Mouse (Mus musculus): Measurements from ENCODE around the gene Apba2. TPM values are rescaled to one million over a fixed set of nuclear protein-coding genes. Genes with fewer than 3 reads are reported as not detected.

The Apba2 gene
- polyA plus RNA-seq, 1 experiment from 2014 or later, result 10.8 TPM

GRCm38 (mm10) chr7:64535269-64535668 is 33.8 kb downstream of the Apba2 start:
- 75% methylated on average over 2 of the region's 2 CpGs for WGBS
- H3K4me3 ChIP-seq, result no peak overlapping the region
- H3K9me3 ChIP-seq, result no peaks in the 10 kb centered on the region
- H3K4me1 ChIP-seq, result no peaks in the 10 kb centered on the region
- ATAC-seq (ENCODE audit: insufficient number of reproducible peaks, insufficient read depth, low FRiP score, low TSS enrichment, low read depth), result no peak
- no peak overlapping the region for H3K27ac ChIP-seq
- no peaks in the 10 kb centered on the region for H3K36me3 ChIP-seq
- H3K9ac ChIP-seq, result no peak overlapping the region
- no peak overlapping the region for H3K4me2 ChIP-seq
- H3K27me3 ChIP-seq, result no peaks in the 10 kb centered on the region

GRCm38 (mm10) chr7:64539450-64540148 is 38.1 kb downstream of the Apba2 start:
- no peaks in the 10 kb centered on the region for H3K4me1 ChIP-seq
- no peaks in the 10 kb centered on the region for H3K27me3 ChIP-seq
- no peak overlapping the region for H3K4me3 ChIP-seq
- H3K36me3 ChIP-seq, result no peaks in the 10 kb centered on the region
- 53% methylated on average over 10 of the region's 10 CpGs for WGBS
- H3K27ac ChIP-seq, result no peak overlapping the region
- ATAC-seq (ENCODE audit: insufficient number of reproducible peaks, insufficient read depth, low FRiP score, low TSS enrichment, low read depth), result no peak
- H3K9me3 ChIP-seq, result no peaks in the 10 kb centered on the region
- no peak overlapping the region for H3K4me2 ChIP-seq
- H3K9ac ChIP-seq, result no peak overlapping the region

DNA sequence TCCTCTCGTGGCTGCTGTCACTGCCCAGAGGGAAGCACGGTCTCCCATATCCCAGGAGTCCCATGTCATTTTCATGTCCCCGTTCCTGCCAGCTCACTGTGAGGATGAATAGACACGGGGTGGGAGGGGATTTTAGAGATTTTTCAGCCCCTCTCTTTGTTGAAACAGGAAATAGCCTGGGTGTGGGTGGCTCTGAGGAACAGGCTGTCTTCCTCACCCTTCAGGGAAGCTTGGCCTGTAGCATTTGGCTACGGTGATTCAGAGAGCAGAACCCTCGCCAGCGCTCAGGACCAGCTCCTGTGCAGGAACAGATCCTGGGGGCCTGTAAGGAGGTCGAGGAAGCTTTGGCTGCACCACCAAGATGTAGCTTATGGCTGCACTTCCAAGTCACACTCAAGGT is 45.3 kb downstream of the Apba2 start:
- Histone ChIP-seq H3K27ac (no peak overlapping the region), H3K36me3 (no peaks in the 10 kb centered on the region), H3K9ac (no peak overlapping the region), H3K4me3 (no peak overlapping the region), H3K4me2 (no peak overlapping the region), H3K27me3 (no peaks in the 10 kb centered on the region), H3K9me3 (no peaks in the 10 kb centered on the region), H3K4me1 (peaks cover 3% of the 10 kb centered on the region; the same call in 1 of the 2 replicates)
- WGBS, result 70% methylated on average over 8 of the region's 8 CpGs
- ATAC-seq (ENCODE audit: insufficient number of reproducible peaks, insufficient read depth, low FRiP score, low TSS enrichment, low read depth), result no peak

- ATAC-seq (ENCODE audit: insufficient number of reproducible peaks, insufficient read depth, low FRiP score, low TSS enrichment, low read depth), result no peak
- H3K9ac ChIP-seq, result no peak overlapping the region
- H3K4me3 ChIP-seq, result no peak overlapping the region
- no peak overlapping the region for H3K27ac ChIP-seq
- H3K36me3 ChIP-seq, result no peaks in the 10 kb centered on the region
- 66% methylated on average over 1 of the region's 1 CpGs for WGBS
- H3K27me3 ChIP-seq, result no peaks in the 10 kb centered on the region
- no peak overlapping the region for H3K4me2 ChIP-seq
- H3K4me1 ChIP-seq, result peaks cover 3% of the 10 kb centered on the region; the same call in 1 of the 2 replicates
- no peaks in the 10 kb centered on the region for H3K9me3 ChIP-seq
These were observed 49.4 kb downstream of the Apba2 start for GRCm38 (mm10) chr7:64550856-64551255.

GRCm38 (mm10) chr7:64552523-64553190 is 51.2 kb downstream of the Apba2 start:
- Histone ChIP-seq H3K4me2 (no peak overlapping the region), H3K27ac (no peak overlapping the region), H3K36me3 (no peaks in the 10 kb centered on the region), H3K4me1 (peaks cover 3% of the 10 kb centered on the region; the same call in 1 of the 2 replicates), H3K4me3 (no peak overlapping the region), H3K9ac (no peak overlapping the region), H3K27me3 (no peaks in the 10 kb centered on the region), H3K9me3 (no peaks in the 10 kb centered on the region)
- 78% methylated on average over 13 of the region's 16 CpGs for WGBS
- ATAC-seq (ENCODE audit: insufficient number of reproducible peaks, insufficient read depth, low FRiP score, low TSS enrichment, low read depth), result no peak

DNA sequence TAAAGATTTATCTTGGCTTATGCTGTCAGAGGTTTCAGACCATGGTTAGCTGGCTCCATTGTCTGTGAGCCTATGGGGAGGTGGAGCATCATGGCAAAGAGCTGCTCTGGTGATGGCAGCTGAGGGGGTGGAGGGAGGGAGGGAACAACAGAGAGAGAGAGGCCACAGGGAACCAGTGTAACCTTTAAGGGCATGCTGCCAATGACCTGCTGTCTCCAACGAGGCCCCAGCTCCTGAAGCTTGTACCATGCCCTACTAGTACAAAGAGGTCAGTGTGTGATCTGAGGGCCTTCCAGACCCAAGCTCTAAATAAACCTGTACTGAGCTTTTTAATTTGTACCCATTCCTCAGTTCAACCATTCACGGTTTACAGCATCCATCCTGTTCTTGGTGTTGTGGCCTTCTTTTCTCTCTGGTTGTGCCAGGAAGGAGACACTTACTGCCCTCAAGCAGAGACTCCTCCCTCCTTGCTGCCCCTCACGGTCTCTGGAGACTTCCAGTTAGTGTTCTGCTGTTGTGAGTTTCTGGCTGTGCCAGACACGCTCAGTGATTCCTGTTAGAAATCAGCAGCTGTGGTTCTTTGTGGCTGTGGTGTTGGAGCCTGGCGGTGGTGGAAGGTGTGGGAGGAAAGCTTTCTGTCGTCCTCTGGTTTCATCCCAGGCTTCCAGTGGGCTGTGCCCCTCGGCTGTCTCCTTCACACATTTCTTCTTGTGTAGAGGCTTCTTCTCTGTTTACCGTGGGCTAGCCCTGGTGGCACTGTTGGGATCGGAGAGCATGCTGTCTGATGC is 60.4 kb downstream of the Apba2 start:
- no peak for ATAC-seq (ENCODE audit: insufficient number of reproducible peaks, insufficient read depth, low FRiP score, low TSS enrichment, low read depth)
- WGBS, result 64% methylated on average over 9 of the region's 9 CpGs
- Histone ChIP-seq H3K9ac (no peak overlapping the region), H3K36me3 (no peaks in the 10 kb centered on the region), H3K27me3 (no peaks in the 10 kb centered on the region), H3K4me3 (no peak overlapping the region), H3K4me2 (no peak overlapping the region), H3K9me3 (no peaks in the 10 kb centered on the region), H3K4me1 (no peaks in the 10 kb centered on the region), H3K27ac (no peak overlapping the region)

- Histone ChIP-seq H3K4me3 (no peak overlapping the region), H3K4me2 (no peak overlapping the region), H3K4me1 (peaks cover 4% of the 10 kb centered on the region), H3K27me3 (no peaks in the 10 kb centered on the region), H3K27ac (no peak overlapping the region), H3K9me3 (no peaks in the 10 kb centered on the region), H3K36me3 (no peaks in the 10 kb centered on the region), H3K9ac (no peak overlapping the region)
- WGBS, result 75% methylated on average over 7 of the region's 7 CpGs
- no peak for ATAC-seq (ENCODE audit: insufficient number of reproducible peaks, insufficient read depth, low FRiP score, low TSS enrichment, low read depth)
These were observed 63.5 kb downstream of the Apba2 start for GRCm38 (mm10) chr7:64564891-64565571.

GRCm38 (mm10) chr7:64566371-64567243 is 65.1 kb downstream of the Apba2 start:
- Histone ChIP-seq H3K9me3 (no peaks in the 10 kb centered on the region), H3K27me3 (no peaks in the 10 kb centered on the region), H3K9ac (no peak overlapping the region), H3K4me2 (no peak overlapping the region), H3K4me1 (peaks cover 8% of the 10 kb centered on the region), H3K27ac (no peak overlapping the region), H3K4me3 (no peak overlapping the region), H3K36me3 (no peaks in the 10 kb centered on the region)
- WGBS, result 82% methylated on average over 10 of the region's 10 CpGs
- no peak for ATAC-seq (ENCODE audit: insufficient number of reproducible peaks, insufficient read depth, low FRiP score, low TSS enrichment, low read depth)

DNA sequence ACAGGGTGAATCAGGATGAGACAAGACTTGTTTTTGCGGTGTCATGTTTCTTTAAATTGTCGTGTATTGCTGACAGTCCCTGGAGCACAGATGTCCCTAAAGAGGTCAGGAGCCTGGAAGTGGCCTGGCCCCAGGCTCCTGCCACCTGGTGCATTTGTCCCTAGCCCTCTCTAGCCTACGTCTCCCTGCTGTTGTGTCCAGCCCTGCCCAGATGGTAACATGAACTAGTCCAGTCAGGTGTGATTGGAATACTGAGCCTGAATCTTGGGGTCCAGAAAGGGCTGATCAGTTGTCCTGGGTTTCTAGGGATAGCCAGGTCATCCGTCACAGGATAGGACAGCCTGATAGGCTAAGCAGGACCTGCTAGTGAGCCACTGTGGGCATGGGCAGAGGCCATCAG is 67.2 kb downstream of the Apba2 start:
- 37% methylated on average over 4 of the region's 4 CpGs for WGBS
- Histone ChIP-seq H3K9me3 (no peaks in the 10 kb centered on the region), H3K36me3 (no peaks in the 10 kb centered on the region), H3K4me3 (no peak overlapping the region), H3K9ac (no peak overlapping the region), H3K27me3 (no peaks in the 10 kb centered on the region), H3K27ac (no peak overlapping the region), H3K4me2 (no peak overlapping the region), H3K4me1 (peaks cover 8% of the 10 kb centered on the region)
- no peak for ATAC-seq (ENCODE audit: insufficient number of reproducible peaks, insufficient read depth, low FRiP score, low TSS enrichment, low read depth)

- Histone ChIP-seq H3K9ac (no peak overlapping the region), H3K4me1 (peaks cover 8% of the 10 kb centered on the region), H3K4me3 (no peak overlapping the region), H3K36me3 (no peaks in the 10 kb centered on the region), H3K27ac (no peak overlapping the region), H3K27me3 (no peaks in the 10 kb centered on the region), H3K4me2 (no peak overlapping the region), H3K9me3 (no peaks in the 10 kb centered on the region)
- no peak for ATAC-seq (ENCODE audit: insufficient number of reproducible peaks, insufficient read depth, low FRiP score, low TSS enrichment, low read depth)
- WGBS, result 38% methylated on average over 7 of the region's 7 CpGs
These were observed 68.2 kb downstream of the Apba2 start for GRCm38 (mm10) chr7:64569676-64570075.

DNA sequence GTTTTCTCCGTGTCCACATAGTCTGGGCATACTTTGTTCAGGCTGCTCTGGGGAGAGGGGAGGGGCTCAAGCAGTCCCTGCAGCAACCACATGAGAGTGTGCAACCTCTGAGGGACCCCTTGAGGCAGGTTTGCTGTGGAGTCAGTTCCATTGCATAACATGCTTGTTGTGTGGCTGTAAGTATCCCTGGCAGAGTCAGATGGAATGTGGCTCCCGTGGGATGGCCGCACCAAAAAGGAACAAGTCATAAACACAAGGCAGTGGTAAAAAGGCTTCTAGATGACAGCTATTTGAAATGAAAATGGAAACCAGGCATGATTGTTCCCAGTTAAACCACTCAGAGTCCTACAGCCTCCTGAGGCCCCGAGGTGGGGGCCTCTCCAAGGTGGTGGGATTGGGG is 69.4 kb downstream of the Apba2 start:
- no peak for ATAC-seq (ENCODE audit: insufficient number of reproducible peaks, insufficient read depth, low FRiP score, low TSS enrichment, low read depth)
- Histone ChIP-seq H3K4me1 (peaks cover 8% of the 10 kb centered on the region), H3K4me3 (no peak overlapping the region), H3K9ac (no peak overlapping the region), H3K36me3 (no peaks in the 10 kb centered on the region), H3K9me3 (no peaks in the 10 kb centered on the region), H3K4me2 (no peak overlapping the region), H3K27me3 (no peaks in the 10 kb centered on the region), H3K27ac (no peak overlapping the region)
- 71% methylated on average over 4 of the region's 4 CpGs for WGBS
